Comparison of ENCODE assay signal across 8 mouse cellular contexts in the genomic region with DNA sequence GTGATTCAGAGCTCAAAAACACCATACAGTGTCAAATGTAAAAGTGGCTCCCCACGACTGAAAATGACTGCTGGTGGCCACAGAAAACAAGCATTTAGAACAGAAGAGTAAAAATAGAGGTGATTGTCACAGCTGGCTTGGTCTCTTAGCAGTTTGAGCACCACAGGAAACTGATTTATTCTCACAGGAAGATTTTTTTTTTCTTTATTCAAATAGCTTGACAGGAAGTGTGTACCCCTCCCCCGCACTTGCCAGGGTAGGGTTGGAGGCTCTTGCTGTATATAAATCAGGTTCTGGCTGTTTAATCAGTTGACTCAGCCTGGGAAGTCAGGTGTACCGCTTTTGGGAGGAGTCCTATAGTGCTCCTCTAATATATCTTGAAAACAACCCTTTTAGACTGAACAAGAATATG. TPM values are rescaled to one million over a fixed set of nuclear protein-coding genes. Genes with fewer than 3 reads are reported as not detected.
DNase-seq lines count a peak whose midpoint lies in the region; ATAC-seq and TF ChIP-seq lines count a peak whose summit lies in the region.

No protein-coding gene starts in this region.

- peak overlapping the region; percentile 96 for H3K27ac ChIP-seq in embryonic facial prominence, embryonic 15.5 days (replicated peaks)
- peak overlapping the region; percentile 85; the same call in 1 of the 2 replicates for H3K27ac ChIP-seq in intestine, embryonic 14.5 days (ENCODE audit: low read depth)
- H3K27ac ChIP-seq in lung, embryonic 14.5 days (ENCODE audit: low read depth), result peak overlapping the region; percentile 94

- no peaks in the 10 kb centered on the region for H3K27me3 ChIP-seq in embryonic facial prominence, embryonic 15.5 days
- H3K27me3 ChIP-seq in intestine, embryonic 14.5 days (replicated peaks; ENCODE audit: control insufficient read depth, insufficient read depth, low read length), result no peaks in the 10 kb centered on the region
- H3K27me3 ChIP-seq in lung, embryonic 14.5 days (ENCODE audit: insufficient read depth, low read length), result no peaks in the 10 kb centered on the region

- H3K4me1 ChIP-seq in embryonic facial prominence, embryonic 15.5 days, result peaks cover 32% of the 10 kb centered on the region
- peaks cover 22% of the 10 kb centered on the region for H3K4me1 ChIP-seq in intestine, embryonic 14.5 days (replicated peaks; ENCODE audit: control insufficient read depth, insufficient read depth, low read length)
- H3K4me1 ChIP-seq in lung, embryonic 14.5 days (ENCODE audit: insufficient read depth), result peaks cover 6% of the 10 kb centered on the region; the same call in 1 of the 2 replicates

- 21% methylated on average over 3 of the region's 3 CpGs for WGBS in embryonic facial prominence, embryonic 15.5 days
- 9% methylated on average over 3 of the region's 3 CpGs for WGBS in intestine, embryonic 14.5 days
- 17% methylated on average over 3 of the region's 3 CpGs for WGBS in lung, embryonic 14.5 days

- H3K9ac ChIP-seq in embryonic facial prominence, embryonic 15.5 days, result peak overlapping the region; percentile 90
- H3K9ac ChIP-seq in intestine, embryonic 14.5 days (ENCODE audit: low read length), result peak overlapping the region; percentile 88
- H3K9ac ChIP-seq in lung, embryonic 14.5 days, result peak overlapping the region; percentile 85

- ATAC-seq in embryonic facial prominence, embryonic 15.5 days (ENCODE audit: insufficient number of reproducible peaks, low FRiP score, low TSS enrichment, low read depth), result no peak
- ATAC-seq in intestine, embryonic 14.5 days (replicated peaks; ENCODE audit: low FRiP score, low TSS enrichment, low read depth), result no peak
- ATAC-seq in lung, embryonic 14.5 days (ENCODE audit: insufficient read depth), result no peak

- peaks cover 13% of the 10 kb centered on the region for H3K36me3 ChIP-seq in embryonic facial prominence, embryonic 15.5 days
- H3K36me3 ChIP-seq in intestine, embryonic 14.5 days (ENCODE audit: control insufficient read depth, insufficient read depth, low read length), result peaks cover 19% of the 10 kb centered on the region
- peaks cover 30% of the 10 kb centered on the region for H3K36me3 ChIP-seq in lung, embryonic 14.5 days (ENCODE audit: insufficient read depth)

- DNase-seq in cerebellum, adult 11-12 months, result peak; percentile 42
- DNase-seq in cerebellum, adult 18-20 months, result no peak
- DNase-seq in CD4-positive helper T cell, adult 2 months (ENCODE audit: low read depth, low spot score), result peak; percentile 87
- peak; percentile 62 for DNase-seq in intestine, embryonic 14.5 days (ENCODE audit: low spot score)
- DNase-seq in lung, embryonic 14.5 days, result peak; percentile 59
- DNase-seq in right cerebral cortex, postnatal 14 days, result peak; percentile 50
- DNase-seq in ovary, postnatal 14 days (ENCODE audit: low spot score), result no peak

- peak overlapping the region; percentile 82 for H3K4me2 ChIP-seq in embryonic facial prominence, embryonic 15.5 days (replicated peaks)
- H3K4me2 ChIP-seq in intestine, embryonic 14.5 days (ENCODE audit: low read length), result peak overlapping the region; percentile 91
- peak overlapping the region; percentile 81 for H3K4me2 ChIP-seq in lung, embryonic 14.5 days

- H3K9me3 ChIP-seq in embryonic facial prominence, embryonic 15.5 days (replicated peaks), result no peaks in the 10 kb centered on the region
- H3K9me3 ChIP-seq in intestine, embryonic 14.5 days (ENCODE audit: control insufficient read depth, low read length), result no peaks in the 10 kb centered on the region
- no peaks in the 10 kb centered on the region for H3K9me3 ChIP-seq in lung, embryonic 14.5 days (ENCODE audit: low read depth, low read length)

- H3K4me3 ChIP-seq in embryonic facial prominence, embryonic 15.5 days (replicated peaks), result peak overlapping the region; percentile 89
- peak overlapping the region; percentile 83 for H3K4me3 ChIP-seq in intestine, embryonic 14.5 days (ENCODE audit: low read depth, low read length)
- H3K4me3 ChIP-seq in lung, embryonic 14.5 days (ENCODE audit: low read depth, low read length), result peak overlapping the region; percentile 89

- no peak for TF ChIP-seq CTCF in lung, embryonic 14.5 days (IDR thresholded peaks at IDR 0.05; ENCODE audit: low read depth)

RNA-seq across cellular contexts. Expression of a gene that starts 3.5 kb away (rescaled TPM):
- polyA plus RNA-seq in embryonic facial prominence, embryonic 15.5 days (2015; fragmentation: Nextera tagmentation; extraction: Ambion mirVana), result 941 and 1,047 TPM in 2 replicates
- polyA plus RNA-seq in intestine, embryonic 14.5 days (2014; fragmentation: Nextera tagmentation; extraction: Ambion mirVana), result 1,154 and 1,176 TPM in 2 replicates
- polyA plus RNA-seq in lung, embryonic 14.5 days (2014; fragmentation: Nextera tagmentation; extraction: Ambion mirVana), result 935 and 1,086 TPM in 2 replicates

RNA-seq across cellular contexts. Expression of a gene that starts 3.8 kb away (rescaled TPM):
- 133 and 135 TPM in 2 replicates for polyA plus RNA-seq in embryonic facial prominence, embryonic 15.5 days (2015; fragmentation: Nextera tagmentation; extraction: Ambion mirVana)
- 117 and 124 TPM in 2 replicates for polyA plus RNA-seq in intestine, embryonic 14.5 days (2014; fragmentation: Nextera tagmentation; extraction: Ambion mirVana)
- polyA plus RNA-seq in lung, embryonic 14.5 days (2014; fragmentation: Nextera tagmentation; extraction: Ambion mirVana), result 132 and 136 TPM in 2 replicates

RNA-seq across cellular contexts. Expression of a gene that starts 11.7 kb away (rescaled TPM):
- polyA plus RNA-seq in embryonic facial prominence, embryonic 15.5 days (2015; fragmentation: Nextera tagmentation; extraction: Ambion mirVana), result 2.2 and 4.2 TPM in 2 replicates
- 1.1 and 1.3 TPM in 2 replicates for polyA plus RNA-seq in intestine, embryonic 14.5 days (2014; fragmentation: Nextera tagmentation; extraction: Ambion mirVana)
- 1.1 and 1.2 TPM in 2 replicates for polyA plus RNA-seq in lung, embryonic 14.5 days (2014; fragmentation: Nextera tagmentation; extraction: Ambion mirVana)

RNA-seq across cellular contexts. Expression of a gene that starts 56.4 kb away (rescaled TPM):
- 28.2 and 29.0 TPM in 2 replicates for polyA plus RNA-seq in embryonic facial prominence, embryonic 15.5 days (2015; fragmentation: Nextera tagmentation; extraction: Ambion mirVana)
- 28.8 and 30.4 TPM in 2 replicates for polyA plus RNA-seq in intestine, embryonic 14.5 days (2014; fragmentation: Nextera tagmentation; extraction: Ambion mirVana)
- polyA plus RNA-seq in lung, embryonic 14.5 days (2014; fragmentation: Nextera tagmentation; extraction: Ambion mirVana), result 24.5 and 27.2 TPM in 2 replicates

Comparison
In these comparisons a context has a peak if more than half of its experiments do, and no peak if none do; other contexts are left out.
1. DNase-seq: peak in cerebellum, adult 11-12 months (single experiment), CD4-positive helper T cell, adult 2 months (single experiment), intestine, embryonic 14.5 days (single experiment), lung, embryonic 14.5 days (single experiment) and right cerebral cortex, postnatal 14 days (single experiment); none in cerebellum, adult 18-20 months (0 of 2) and ovary, postnatal 14 days (single experiment).
2. Peak in every context shown above with its lines, with median percentiles within 50 percentile points of each other: H3K27ac ChIP-seq, H3K4me2 ChIP-seq, H3K4me3 ChIP-seq and H3K9ac ChIP-seq.